Mouse (Mus musculus) lung, postnatal 0 days (tissue): ENCODE measurements at regions not wholly inside any gene's neighbourhood (a gene's known extent, or its start where the extent isn't known, plus 50 kb on each side); places are given as distances from the start of the nearest gene placed in this dataset.

Experiments used
- CTCF ChIP-seq: IDR thresholded peaks from 2 replicates; pipeline ENCODE4 v1.5.1; 2016; ENCODE audit warnings: antibody characterized with exemption, mild to moderate bottlenecking
- EP300 ChIP-seq: IDR thresholded peaks from 2 replicates; pipeline ENCODE4 v1.6.1; 2016; ENCODE audit warnings: antibody characterized with exemption, mild to moderate bottlenecking, control low read depth

GRCm38 (mm10) chr4:98221566-98221965 is 161.5 kb downstream of the Tm2d1 start:
- no peak for TF ChIP-seq CTCF
- TF ChIP-seq EP300 = peak; percentile 81
